Mouse (Mus musculus) heart, adult 2 months (tissue): ENCODE results near the gene Lhx3. TPM values are rescaled to one million over a fixed set of nuclear protein-coding genes. Genes with fewer than 3 reads are reported as not detected.

Source experiments
- DNase-seq, 2 experiments: peaks; one replicate each; pipeline ENCODE4 v3.0.0; 2021
- H3K27ac ChIP-seq: fragments of 200-600 bp; 2 replicates; pipeline ENCODE4 v1.8.1; 2022
- H3K27me3 ChIP-seq: fragments of 200-500 bp; 2 replicates; pipeline ENCODE4 v1.6.1; 2012; ENCODE audit warnings: mild to moderate bottlenecking, low read length, inconsistent platforms, mixed read lengths; ENCODE audit not compliant: control insufficient read depth, insufficient read depth
- H3K36me3 ChIP-seq: fragments of 200-500 bp; 2 replicates; pipeline ENCODE4 v1.6.1; 2012; ENCODE audit warnings: low read length, inconsistent platforms; ENCODE audit not compliant: control insufficient read depth, insufficient read depth
- H3K4me1 ChIP-seq: fragments of 200-500 bp; 2 replicates; pipeline ENCODE4 v1.6.1; 2011; ENCODE audit warnings: low read length; ENCODE audit not compliant: control insufficient read depth, insufficient read depth
- H3K4me3 ChIP-seq: fragments of 200-600 bp; 2 replicates; pipeline ENCODE4 v1.8.1; 2022
- H3K79me2 ChIP-seq: fragments of 200-500 bp; replicated peaks from 2 replicates; pipeline ENCODE4 v1.6.1; 2012; ENCODE audit warnings: mild to moderate bottlenecking, inconsistent platforms, low read length, moderate library complexity, mixed read lengths; ENCODE audit not compliant: control insufficient read depth, insufficient read depth
- H3K9ac ChIP-seq: fragments of 200-500 bp; 2 replicates; pipeline ENCODE4 v1.6.1; 2012; ENCODE audit warnings: low read depth, mild to moderate bottlenecking, control low read depth, inconsistent platforms, low read length, mixed read lengths
- CTCF ChIP-seq: fragments of 200-600 bp; IDR thresholded peaks from 2 replicates; pipeline ENCODE4 v1.8.1; 2022; ENCODE audit warnings: antibody characterized with exemption, mild to moderate bottlenecking, moderate library complexity
- EP300 ChIP-seq: fragments of 200-500 bp; IDR thresholded peaks from 2 replicates; pipeline ENCODE4 v1.6.1; 2011; ENCODE audit warnings: low read depth, low read length, control low read depth; ENCODE audit not compliant: insufficient read depth
- POLR2A ChIP-seq: fragments of 200-500 bp; IDR thresholded peaks from 2 replicates; pipeline ENCODE4 v1.6.1; 2011; ENCODE audit warnings: mild to moderate bottlenecking, low read depth, low read length, control low read depth; ENCODE audit not compliant: insufficient read depth
- WGBS: fragments of 180-500 bp; shearing (Covaris S2); methylation state at CpG from one replicate; pipeline ENCODE4 v1.1.7; 2018; 5-methylcytosine and 5-hydroxymethylcytosine counted together
- intact Hi-C: fragments of 180-260 bp; cut with DNase I; formaldehyde crosslinking; loops from one replicate; pipeline ENCODE4 v1.15.1; 2025
- polyA plus RNA-seq: library from polyadenylated mRNA; depleted of rRNA; stranded (reverse); fragments of >200 nt; gene quantifications from 2 replicates; pipeline ENCODE4 v1.2.3, GENCODE M21; 2012
- total RNA-seq, 2 experiments: library from RNA; stranded (reverse); gene quantifications; 2 replicates each; pipeline ENCODE4 v1.2.3; 2021

Lhx3 gene
- total and polyA plus RNA-seq, 3 experiments = not detected

- H3K27me3 ChIP-seq = no peaks in the 10 kb centered on the region
- H3K4me3 ChIP-seq = no peak overlapping the region
- no peaks in the 10 kb centered on the region for H3K36me3 ChIP-seq
- H3K9ac ChIP-seq = no peak overlapping the region
- intact Hi-C loops = no loop called here
- WGBS = 51% methylated on average over 9 of the region's 9 CpGs
- no peaks in the 10 kb centered on the region; the same call in none of the 2 replicates for H3K4me1 ChIP-seq
- H3K27ac ChIP-seq = no peak overlapping the region
- DNase-seq = no peak
- no peaks in the 10 kb centered on the region for H3K79me2 ChIP-seq
- TF ChIP-seq CTCF (no peak), POLR2A (no peak), EP300 (no peak)
Measured at GRCm38 (mm10) chr2:26240330-26240729, 32.2 kb upstream of the Lhx3 start.

- Histone ChIP-seq H3K4me1 (peaks cover 6% of the 10 kb centered on the region), H3K36me3 (no peaks in the 10 kb centered on the region), H3K27me3 (no peaks in the 10 kb centered on the region), H3K79me2 (no peaks in the 10 kb centered on the region), H3K27ac (peak within 1 kb of the TSS; percentile 84), H3K9ac (peak within 1 kb of the TSS; percentile 93), H3K4me3 (peak within 1 kb of the TSS; percentile 86)
- intact Hi-C loops = loop anchor here (10.0 kb wide), 1 partner anchor 147 kb away; the partner anchor contains the start of genes Entr1, Pmpca and Snapc4
- DNase-seq = peak; percentile 91 to 92
- TF ChIP-seq CTCF (no peak), POLR2A (peak; percentile 71), EP300 (no peak)
- WGBS = 2% methylated on average over 36 of the region's 36 CpGs
Measured at GRCm38 (mm10) chr2:26237290-26237782, 29.2 kb upstream of the Lhx3 start, which contains the start of gene Qsox2. Gene Qsox2, minus strand, starts transcription at chr2:26237525.

- peaks cover 10% of the 10 kb centered on the region for H3K4me1 ChIP-seq
- H3K9ac ChIP-seq = peak overlapping the region; percentile 93
- intact Hi-C loops = loop anchor here (10.0 kb wide), 1 partner anchor 148 kb away; the partner anchor contains the start of genes Entr1, Pmpca and Snapc4
- H3K4me3 ChIP-seq = peak overlapping the region; percentile 86
- H3K79me2 ChIP-seq = no peaks in the 10 kb centered on the region
- H3K36me3 ChIP-seq = no peaks in the 10 kb centered on the region
- peak overlapping the region; percentile 84 for H3K27ac ChIP-seq
- 2% methylated on average over 50 of the region's 51 CpGs for WGBS
- H3K27me3 ChIP-seq = no peaks in the 10 kb centered on the region
- TF ChIP-seq CTCF (0 out of 2 replicates have a peak, but pooled peaks have one; percentile 3), POLR2A (no peak), EP300 (no peak)
- no peak for DNase-seq
Measured at GRCm38 (mm10) chr2:26236681-26237289, 28.7 kb upstream of the Lhx3 start.

- 36% methylated on average over 2 of the region's 2 CpGs for WGBS
- peak; percentile 45 to 71 for DNase-seq
Measured at GRCm38 (mm10) chr2:26234771-26235170, 26.7 kb upstream of the Lhx3 start.

GRCm38 (mm10) chr2:26234253-26234652, 26.2 kb upstream of the Lhx3 start:
- intact Hi-C loops = loop anchor here (10.0 kb wide), 1 partner anchor 151 kb away; the partner anchor contains the start of genes Entr1, Pmpca and Snapc4
- DNase-seq = no peak

More at GRCm38 (mm10) chr2:26234771-26235170, 26.7 kb upstream of the Lhx3 start:
- no peaks in the 10 kb centered on the region for H3K36me3 ChIP-seq
- no peaks in the 10 kb centered on the region for H3K79me2 ChIP-seq
- no peak for TF ChIP-seq CTCF
- 0 out of 2 replicates have a peak, but pooled peaks have one; percentile 18 for TF ChIP-seq POLR2A
- 0 out of 2 replicates have a peak, but pooled peaks have one; percentile 11 for TF ChIP-seq EP300
- H3K27ac ChIP-seq = peak overlapping the region; percentile 61
- H3K27me3 ChIP-seq = no peaks in the 10 kb centered on the region
- H3K4me3 ChIP-seq = no peak overlapping the region
- H3K4me1 ChIP-seq = peaks cover 11% of the 10 kb centered on the region
- no peak overlapping the region for H3K9ac ChIP-seq
- intact Hi-C loops = loop anchor here (10.0 kb wide), 1 partner anchor 150 kb away; the partner anchor contains the start of genes Entr1, Pmpca and Snapc4

GRCm38 (mm10) chr2:26231366-26231765, 23.3 kb upstream of the Lhx3 start:
- WGBS = 62% methylated on average over 3 of the region's 3 CpGs
- no peak overlapping the region for H3K27ac ChIP-seq
- intact Hi-C loops = loop anchor here (10.0 kb wide), 1 partner anchor 153 kb away; the partner anchor contains the start of genes Entr1, Pmpca and Snapc4

More at GRCm38 (mm10) chr2:26234253-26234652, 26.2 kb upstream of the Lhx3 start:
- no peak for TF ChIP-seq POLR2A
- no peak for TF ChIP-seq EP300
- TF ChIP-seq CTCF = no peak
- Histone ChIP-seq H3K27me3 (no peaks in the 10 kb centered on the region), H3K36me3 (no peaks in the 10 kb centered on the region), H3K9ac (no peak overlapping the region), H3K4me1 (peaks cover 11% of the 10 kb centered on the region), H3K27ac (peak overlapping the region; percentile 61), H3K79me2 (no peaks in the 10 kb centered on the region), H3K4me3 (no peak overlapping the region)
- WGBS = 54% methylated on average over 5 of the region's 5 CpGs

More at GRCm38 (mm10) chr2:26231366-26231765, 23.3 kb upstream of the Lhx3 start:
- Histone ChIP-seq H3K9ac (no peak overlapping the region), H3K36me3 (no peaks in the 10 kb centered on the region), H3K4me1 (peaks cover 11% of the 10 kb centered on the region), H3K79me2 (no peaks in the 10 kb centered on the region), H3K27me3 (no peaks in the 10 kb centered on the region), H3K4me3 (no peak overlapping the region)
- TF ChIP-seq CTCF (no peak), EP300 (no peak), POLR2A (no peak)
- DNase-seq = no peak
